Mouse (Mus musculus) cerebral cortex, adult 2 months (tissue): ENCODE measurements around the gene Abcf3.

Experiments used
- WGBS: fragments of 180-500 bp; shearing (Covaris S2); methylation state at CpG from one replicate; pipeline ENCODE4 v1.1.7; 2018; 5-methylcytosine and 5-hydroxymethylcytosine counted together

Gene Abcf3

DNA sequence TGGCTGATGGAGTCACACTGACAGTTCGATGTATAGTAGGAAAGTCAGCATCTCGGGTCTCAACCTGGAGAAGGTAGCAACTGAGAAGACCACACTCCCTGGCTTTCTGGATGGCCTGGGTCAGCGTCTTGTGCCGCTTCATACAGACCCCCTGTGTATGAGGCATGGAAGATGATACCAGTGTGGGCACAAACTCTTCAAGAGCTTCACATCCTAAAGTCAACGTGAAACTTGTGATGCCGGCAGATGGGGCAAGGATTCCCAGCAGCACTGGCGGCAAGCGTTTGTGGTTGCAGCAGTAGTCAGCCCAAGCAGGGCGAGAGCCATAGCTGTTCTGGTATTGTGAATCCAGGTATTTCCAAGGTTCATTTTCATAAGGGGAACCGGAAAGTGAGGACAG, 2.7 kb upstream of the Abcf3 start:
- 86% methylated on average over 10 of the region's 10 CpGs for WGBS

DNA sequence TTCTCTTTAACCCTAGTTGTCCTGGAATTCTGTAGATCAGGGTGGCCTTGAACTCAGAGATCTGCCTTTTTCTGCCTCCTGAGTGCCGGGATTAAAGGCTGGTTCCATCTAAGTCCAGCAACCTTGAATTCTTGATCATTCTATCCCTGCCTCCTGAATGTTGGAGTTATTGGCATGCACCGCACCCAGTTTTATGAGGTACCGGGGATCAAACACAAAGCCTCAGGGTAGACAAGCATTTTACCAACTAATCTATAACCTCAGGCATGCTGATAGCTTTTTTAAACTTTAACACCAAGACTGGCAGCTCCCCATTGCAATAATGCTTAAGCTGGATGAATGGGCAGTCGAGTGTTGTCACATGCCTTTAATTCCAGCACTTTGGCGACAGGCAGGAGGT, 954 bp upstream of the Abcf3 start:
- 49% methylated on average over 5 of the region's 5 CpGs for WGBS

DNA sequence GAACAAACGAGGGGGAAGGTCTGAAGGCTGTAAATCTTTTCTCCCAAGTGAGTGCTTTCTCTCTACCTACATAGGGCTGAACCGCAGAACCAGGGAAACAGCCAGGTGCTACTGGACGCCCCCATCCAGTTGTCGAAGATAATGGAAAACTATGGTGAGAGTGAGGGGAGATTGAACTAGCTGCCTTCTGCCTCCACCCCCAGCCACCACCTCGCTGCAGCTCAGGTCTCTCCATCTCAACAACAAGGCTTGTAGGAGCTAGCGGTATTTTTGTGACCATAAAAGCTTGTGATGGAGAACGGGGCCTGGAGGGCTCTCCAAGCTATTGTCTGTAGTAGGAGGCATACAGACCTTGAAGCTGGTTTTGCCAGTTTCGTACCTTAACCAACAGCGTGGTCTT, 784 bp downstream of the Abcf3 start:
- WGBS: 46% methylated on average over 9 of the region's 9 CpGs

DNA sequence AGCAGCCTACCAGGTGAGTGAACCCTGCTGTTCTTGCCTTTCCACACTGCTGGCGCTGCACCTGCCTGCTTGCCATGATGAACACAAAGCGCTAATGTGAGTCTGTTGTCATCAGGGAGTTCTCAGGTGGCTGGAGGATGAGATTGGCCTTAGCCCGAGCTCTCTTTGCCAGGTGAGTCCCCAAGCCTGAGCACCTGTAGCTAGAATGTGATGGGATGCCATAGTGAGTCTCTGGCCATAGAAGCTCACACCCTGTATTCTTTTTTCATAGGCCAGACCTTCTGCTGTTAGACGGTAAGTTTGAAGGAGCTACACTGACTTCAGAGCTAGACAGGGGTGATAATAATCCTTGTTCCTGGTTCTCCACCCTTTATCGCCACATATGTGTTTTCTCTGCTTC, 3.3 kb downstream of the Abcf3 start:
- WGBS: 94% methylated on average over 5 of the region's 5 CpGs

DNA sequence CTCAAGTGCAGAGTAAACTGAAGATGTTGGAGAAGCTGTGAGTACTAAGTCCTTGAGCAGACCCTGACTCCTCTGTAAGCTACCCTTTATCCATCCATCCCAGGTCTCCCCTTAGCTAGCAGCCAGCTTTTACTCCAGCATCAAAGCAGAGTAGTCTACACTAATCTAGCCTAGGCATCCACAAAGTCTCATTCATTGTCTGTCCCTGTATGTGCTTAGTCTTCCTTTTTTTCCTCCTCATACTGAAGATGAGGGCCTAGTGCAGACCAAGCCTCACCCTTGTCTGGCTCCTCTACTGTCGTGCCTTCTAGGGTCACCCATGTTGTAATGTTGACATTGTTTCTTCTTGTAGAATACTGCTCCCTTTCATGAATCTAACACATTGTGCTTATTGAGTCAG, 4.2 kb downstream of the Abcf3 start:
- 82% methylated on average over 1 of the region's 1 CpGs for WGBS

DNA sequence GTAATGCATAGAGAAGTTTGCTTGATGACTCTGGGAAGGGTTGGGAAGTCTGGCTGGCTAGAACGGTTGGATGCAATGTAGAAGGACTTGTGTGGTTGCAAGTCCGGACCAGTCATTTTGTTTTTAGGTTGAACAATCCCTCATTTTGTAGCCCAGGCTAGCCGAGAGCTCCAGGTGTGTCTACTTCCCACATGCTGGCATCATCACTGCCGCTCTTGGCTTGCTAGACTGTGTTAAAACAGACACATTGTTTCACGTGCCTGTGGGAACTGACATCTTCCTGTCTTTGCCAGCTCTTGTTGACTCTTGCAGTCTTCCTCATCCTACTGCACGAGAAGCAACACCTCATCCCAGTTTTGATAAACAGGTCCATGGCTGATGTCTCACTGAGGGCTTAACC, 6.6 kb downstream of the Abcf3 start:
- 66% methylated on average over 6 of the region's 6 CpGs for WGBS

DNA sequence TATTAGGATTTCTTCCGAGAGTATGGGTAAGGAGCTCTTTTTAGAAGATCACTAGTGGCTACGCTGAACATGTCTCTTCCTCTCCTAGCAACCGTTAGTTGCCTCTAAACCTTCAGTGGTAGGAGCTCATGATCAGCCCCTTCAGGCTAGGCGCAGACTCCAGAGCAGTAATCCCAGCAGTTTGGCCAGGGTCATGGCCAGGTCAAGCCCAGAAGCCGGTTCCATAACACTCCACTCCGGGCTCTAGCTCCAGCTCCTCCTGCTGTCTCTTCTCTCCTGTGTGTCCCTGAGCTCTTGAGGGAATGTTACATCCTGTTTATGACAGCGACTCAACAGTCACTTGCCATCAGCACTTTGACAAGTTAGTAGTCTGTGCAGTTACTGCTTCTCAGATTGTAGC, 9.0 kb downstream of the Abcf3 start:
- WGBS: 85% methylated on average over 7 of the region's 7 CpGs

DNA sequence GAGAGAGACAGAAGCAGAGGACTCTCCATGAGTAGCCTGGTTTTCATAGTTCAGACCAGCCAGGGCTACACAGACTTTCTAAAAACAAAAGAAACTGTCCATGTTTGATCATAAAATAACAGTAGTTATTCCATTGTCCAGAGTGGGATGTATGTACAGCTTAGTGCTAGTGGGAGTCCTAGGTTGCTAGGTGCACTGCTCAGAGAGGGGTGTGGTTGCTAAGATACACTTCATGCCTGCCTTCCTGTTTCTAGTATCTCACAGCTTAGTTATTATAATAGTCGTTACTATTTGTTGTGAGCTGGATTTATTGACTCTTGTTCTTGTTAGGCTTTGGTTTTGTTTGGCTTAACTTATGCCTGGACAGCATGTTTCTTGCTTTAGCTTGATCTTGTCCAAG, 16.7 kb downstream of the Abcf3 start:
- WGBS: 32% methylated on average over 1 of the region's 1 CpGs

DNA sequence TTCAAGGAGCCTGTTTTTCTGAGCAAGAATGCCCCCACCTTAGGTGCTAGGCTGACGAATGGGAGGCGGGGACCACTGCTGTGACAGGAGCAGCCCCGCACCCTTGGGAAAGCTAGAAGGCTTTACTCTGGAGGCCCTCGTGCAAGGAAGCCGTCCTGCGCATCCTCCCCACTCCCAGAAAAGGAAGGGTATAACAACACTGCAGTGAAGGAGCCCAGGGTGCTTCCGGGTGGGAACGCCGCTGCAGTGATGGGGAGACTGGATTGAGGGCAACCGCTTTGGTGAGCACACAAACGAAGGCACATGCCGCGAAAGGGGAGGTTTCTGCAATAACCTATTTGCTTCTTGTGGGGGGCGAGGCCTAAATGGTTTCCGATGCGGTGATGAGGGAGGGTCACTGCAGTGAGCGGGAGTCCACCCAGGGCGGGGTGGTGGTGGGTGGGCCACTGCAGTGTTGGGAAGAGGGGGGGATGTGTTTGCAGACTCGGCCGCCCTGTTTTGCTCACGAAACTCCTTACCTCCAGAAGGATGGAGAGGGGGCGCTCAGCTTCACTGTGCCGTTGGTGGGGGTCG, 41.1 kb downstream of the Abcf3 start, which contains the start of gene Vwa5b2:
Gene Vwa5b2 (plus strand): TSS at position 106 of the 573 bp plus-strand sequence.
- WGBS: under 1% methylated on average over 24 of the region's 24 CpGs

DNA sequence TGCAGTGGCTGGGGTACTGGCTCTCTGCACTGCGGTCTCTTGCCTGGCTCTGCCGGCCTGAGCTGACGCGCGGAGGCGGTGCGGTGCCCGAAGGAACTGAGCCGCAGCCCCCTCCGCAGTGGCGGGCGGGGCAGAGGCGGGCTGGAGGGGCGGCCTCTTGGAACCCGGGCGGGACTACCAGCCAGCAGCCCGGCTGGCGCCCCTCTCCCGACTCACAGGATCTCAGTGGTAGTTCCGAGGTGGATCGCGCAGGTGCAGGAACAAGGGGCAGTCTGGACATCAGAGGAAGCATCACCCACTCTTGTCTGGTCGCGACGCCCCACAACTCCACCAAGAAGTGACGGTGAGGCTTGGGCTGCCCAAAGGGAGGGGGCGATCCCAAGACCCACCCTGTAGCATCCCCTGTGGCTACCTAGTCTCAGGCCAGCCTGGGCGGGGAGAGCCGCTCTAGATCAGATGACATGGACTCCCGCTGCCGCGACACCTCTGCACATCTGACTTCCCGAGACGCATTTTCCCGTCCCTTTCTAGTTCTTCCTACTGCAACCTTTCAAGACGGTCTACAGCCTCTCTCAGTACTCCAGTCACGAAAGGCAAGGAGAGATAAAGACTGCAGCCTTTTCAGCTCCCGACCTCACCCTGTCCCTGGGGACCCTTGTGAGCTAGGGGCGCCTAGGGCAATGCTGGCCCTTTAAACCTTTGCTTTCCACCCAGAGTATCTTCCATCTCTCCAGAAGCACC, 41.7 kb downstream of the Abcf3 start:
- WGBS: under 1% methylated on average over 39 of the region's 39 CpGs

DNA sequence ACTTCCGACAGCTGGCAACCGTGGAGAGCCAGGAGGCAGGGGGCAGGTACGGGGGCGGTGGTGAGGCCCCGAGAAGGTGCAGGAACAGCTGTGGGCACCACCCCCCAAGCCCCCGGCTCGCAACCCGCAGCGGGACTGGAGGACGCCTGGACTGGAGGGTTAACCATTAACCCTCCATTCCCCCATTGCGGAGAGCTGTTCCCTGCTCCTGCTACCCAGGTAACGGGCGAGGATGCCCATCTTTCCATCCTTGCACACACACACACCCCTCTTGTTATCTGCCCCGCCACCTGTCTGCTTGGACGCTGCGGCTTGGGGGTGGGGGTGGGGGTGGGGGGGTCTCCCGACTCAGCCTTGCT, 42.3 kb downstream of the Abcf3 start:
- 8% methylated on average over 17 of the region's 17 CpGs for WGBS

DNA sequence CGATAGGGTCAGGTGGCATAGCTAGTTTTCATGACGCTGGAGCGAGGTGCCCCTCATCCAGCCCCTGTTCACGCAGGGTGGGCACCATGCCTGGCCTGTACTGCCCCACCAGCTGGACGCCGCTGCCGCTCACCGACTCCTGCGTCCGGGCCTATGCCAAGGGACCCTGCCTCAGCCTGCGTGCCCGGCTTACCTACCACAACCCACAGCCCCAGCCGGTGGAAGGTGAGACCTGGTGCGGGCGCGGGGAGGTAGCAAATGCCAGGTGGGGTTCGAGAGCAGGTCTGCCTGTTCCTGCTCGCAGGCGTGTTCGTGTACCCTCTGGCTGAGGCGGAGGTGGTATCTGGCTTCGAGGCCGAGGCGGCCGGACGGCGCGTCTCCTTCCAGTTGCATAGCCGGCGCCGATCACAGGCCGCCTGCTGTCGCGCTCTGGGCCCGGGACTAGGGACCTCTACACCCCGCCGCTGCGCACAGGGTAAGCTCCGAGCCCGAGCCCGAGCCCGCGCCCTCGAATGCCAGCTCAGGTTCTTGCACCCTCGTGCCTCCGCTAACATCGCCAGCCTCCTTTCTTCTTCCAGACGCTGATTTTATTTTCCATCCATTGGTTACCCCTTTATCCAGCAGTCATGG, 42.8 kb downstream of the Abcf3 start:
- WGBS: 33% methylated on average over 48 of the region's 48 CpGs

DNA sequence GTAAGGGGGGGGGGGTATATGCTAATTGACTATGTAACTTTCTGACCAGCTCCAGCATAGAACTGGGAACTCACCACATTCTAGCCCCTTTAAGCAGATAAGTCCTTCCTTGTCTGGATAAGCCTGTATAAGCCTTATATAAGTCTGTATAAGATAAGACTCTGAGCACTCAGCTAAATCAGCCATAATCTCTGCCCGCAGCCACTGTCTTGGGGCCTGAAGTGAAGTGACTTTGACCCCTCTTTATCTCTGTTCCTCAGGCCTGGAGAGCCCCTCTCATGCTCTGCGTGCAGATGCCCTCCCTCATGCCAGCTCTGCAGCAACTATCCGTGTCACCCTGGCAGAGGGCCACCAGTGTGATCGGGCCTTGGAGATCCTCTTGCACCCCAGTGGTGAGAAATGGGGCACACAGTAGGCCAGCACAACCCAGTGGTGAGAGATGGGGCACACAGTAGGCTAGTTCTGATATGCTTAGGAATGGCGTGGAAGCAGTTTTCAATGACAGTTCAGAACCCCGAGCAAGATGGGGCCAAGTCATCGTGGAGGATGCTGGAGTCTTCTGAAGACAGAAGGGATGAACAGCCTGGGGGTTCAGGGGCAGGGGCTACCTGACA, 46.8 kb downstream of the Abcf3 start:
- 90% methylated on average over 7 of the region's 7 CpGs for WGBS

DNA sequence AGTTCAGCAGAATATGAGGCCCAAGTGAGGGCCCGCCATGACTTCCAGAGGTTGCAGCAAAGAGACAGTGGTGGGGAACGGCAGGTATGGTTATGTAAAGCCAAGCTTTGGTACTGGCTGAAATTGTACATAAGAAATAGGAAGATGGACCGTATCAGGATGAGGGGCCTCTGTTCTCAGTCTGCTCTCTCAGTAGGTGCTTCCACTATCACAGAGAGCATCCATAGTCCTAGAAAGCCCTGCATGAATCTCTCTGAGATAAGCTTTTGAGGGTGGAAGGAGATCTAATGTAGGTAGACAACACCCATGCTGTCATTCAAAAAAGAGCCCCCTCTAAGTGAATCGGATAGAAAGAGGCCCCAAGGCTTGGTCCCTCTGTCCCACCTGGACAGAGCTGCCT, 47.4 kb downstream of the Abcf3 start:
- WGBS: 89% methylated on average over 4 of the region's 4 CpGs

DNA sequence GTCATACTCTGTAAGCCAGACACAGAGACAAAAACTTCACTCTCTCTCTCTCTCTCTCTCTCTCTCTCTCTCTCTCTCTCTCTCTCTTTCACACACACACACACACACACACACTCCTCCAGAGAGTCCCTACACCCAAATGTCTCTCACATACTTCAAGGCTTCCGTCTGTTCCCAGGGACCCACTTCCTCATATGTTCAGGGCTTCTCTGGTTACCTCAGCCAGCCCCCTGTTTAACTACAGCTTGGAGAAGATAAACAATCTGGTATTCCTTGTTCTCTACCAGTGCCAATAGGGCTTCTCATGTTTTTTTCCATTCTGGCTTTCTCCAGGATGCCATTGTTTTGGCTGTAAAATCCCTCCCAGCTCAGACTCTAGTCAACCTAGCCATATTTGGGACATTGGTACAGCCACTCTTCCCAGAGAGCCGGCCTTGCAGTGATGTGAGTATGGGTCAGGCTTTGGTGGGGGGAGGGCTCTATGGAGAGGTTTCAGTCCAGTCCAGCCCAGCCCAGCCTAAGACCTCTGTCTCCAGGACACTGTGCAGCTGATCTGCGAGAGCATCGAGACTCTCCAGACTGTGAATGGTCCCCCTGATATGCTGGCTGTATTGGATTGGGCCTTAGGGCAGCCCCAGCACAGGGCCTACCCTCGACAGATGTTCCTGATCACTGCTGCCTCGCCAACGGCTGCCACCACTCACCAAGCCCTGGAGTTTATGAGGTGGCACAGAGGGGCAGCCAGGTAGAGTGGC, 48.5 kb downstream of the Abcf3 start:
- WGBS: 72% methylated on average over 7 of the region's 7 CpGs

DNA sequence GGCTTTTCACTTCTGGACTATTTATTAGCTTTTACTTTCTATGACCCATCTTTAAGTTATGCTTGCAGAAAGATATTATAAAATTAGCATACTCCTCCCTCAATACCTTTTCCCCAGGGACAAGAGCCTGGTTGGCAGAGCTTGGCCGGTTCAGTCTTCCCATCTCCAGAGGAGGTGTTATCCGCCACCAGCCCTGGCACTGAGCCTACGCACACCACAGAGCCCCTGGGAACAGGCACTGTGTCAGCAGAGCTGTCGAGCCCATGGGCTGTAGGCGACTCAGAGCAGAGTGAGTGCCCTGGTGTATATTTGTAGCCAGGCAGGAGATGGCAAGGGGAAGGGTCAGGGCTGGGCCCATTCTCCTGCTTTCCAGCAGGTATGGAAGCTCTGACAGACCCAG, 52.1 kb downstream of the Abcf3 start:
- 51% methylated on average over 5 of the region's 5 CpGs for WGBS

DNA sequence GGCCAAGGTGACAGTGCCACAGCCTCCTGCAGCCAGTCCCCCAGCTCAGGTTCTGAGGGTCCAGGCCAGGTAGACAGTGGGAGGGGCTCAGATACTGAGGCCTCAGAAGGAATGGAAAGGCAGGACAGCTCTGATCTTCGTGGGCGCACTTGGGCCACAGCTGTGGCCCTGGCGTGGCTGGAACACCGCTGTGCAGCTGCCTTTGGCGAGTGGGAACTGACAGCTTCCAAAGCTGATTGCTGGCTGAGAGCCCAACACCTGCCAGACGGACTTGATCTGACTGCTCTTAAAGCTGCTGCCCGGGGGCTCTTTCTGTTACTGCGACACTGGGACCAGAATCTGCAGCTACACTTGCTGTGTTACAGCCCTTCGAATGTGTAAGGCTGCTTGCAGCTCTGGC, 56.3 kb downstream of the Abcf3 start:
- WGBS: 52% methylated on average over 9 of the region's 9 CpGs

DNA sequence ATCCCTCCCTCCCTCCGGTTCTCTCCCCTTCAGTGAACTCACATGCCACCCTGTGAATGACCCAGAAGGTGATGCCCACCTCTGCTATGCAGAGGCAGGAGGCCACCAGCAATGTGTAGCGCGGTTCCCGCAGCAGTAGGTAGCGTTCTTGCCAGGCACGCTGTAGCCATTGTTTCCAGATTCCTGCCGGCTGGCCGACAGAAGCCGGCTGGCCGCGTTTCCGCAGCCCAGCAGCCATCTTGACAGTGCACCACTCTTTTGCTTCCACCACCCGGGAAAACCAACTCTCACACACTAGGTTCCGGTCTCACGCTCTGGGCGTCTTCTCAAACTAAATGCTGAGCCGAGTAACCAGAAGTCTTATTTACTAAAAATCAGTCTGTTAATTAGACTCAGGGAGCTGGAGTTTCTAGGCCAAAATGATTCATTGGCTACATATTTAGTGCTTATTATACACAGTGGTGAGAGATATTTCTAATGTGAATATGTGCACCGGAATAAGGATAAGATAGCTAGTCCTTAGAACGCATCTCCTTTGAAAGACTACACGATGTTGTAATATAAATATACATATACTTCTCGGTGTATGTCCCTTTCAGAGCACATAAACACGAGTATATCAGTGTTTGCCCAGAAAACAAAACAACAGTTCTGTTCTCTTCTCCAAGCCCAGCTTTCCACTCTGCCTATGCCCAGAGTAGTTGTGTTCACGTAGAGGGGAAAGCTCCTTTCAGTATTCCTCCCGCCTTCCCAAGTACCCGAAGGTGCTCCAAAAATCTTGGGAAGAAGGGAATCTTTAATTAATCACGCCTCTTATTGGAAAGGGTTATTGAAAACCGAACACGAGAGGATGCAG, 62.4 kb downstream of the Abcf3 start:
- whole genome bisulfite sequencing: under 1% methylated on average over 28 of the region's 28 CpGs
